Mouse (Mus musculus) left cerebral cortex, adult 8-10 months (tissue): ENCODE measurements around the gene Usp21. TPM values are rescaled to one million over a fixed set of nuclear protein-coding genes. Genes with fewer than 3 reads are reported as not detected.

ENCODE experiments used
- DNase-seq, 2 experiments: peaks; one replicate each; pipeline ENCODE4 v3.0.0; 2022; ENCODE audit warnings: low spot score in 2 of 2
- total RNA-seq, 4 experiments: library from RNA; stranded (reverse); gene quantifications; 2 replicates each; pipeline ENCODE4 v1.2.4; 2022

Gene Usp21
- total RNA-seq, 4 experiments from 2014 or later = 46.5 to 56.3 (median 50.5) TPM

GRCm38 (mm10) chr1:171285096-171285892 lies 2.5 kb downstream of the Usp21 start:
- DNase-seq = no peak

DNA sequence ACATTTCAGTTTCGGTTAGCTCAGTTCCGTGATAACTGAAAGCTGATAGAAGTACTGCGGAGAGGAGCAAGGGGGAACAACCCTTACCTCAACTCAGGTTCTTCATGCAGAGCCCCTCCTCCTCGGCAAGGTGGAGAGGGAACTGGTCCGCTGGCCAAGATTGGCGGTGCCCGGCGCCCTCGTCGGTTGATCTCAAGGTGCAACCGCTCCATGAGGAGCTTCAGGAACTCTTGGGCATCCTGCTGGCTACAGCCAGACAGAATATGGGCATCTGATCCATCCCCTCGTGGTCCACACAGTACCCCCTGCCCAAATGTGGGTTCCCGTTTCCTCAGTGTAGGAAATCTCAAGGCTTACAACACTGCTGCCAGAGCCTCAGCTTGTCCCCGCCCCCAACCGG lies 3.3 kb downstream of the Usp21 start:
- no peak for DNase-seq

- DNase-seq = peak in 1 of 2 experiments; percentile 18
Measured at GRCm38 (mm10) chr1:171283188-171284160, 4.3 kb downstream of the Usp21 start.

- DNase-seq = peak in 1 of 2 experiments; percentile 18
Measured at GRCm38 (mm10) chr1:171282086-171282805, 5.5 kb downstream of the Usp21 start.

DNA sequence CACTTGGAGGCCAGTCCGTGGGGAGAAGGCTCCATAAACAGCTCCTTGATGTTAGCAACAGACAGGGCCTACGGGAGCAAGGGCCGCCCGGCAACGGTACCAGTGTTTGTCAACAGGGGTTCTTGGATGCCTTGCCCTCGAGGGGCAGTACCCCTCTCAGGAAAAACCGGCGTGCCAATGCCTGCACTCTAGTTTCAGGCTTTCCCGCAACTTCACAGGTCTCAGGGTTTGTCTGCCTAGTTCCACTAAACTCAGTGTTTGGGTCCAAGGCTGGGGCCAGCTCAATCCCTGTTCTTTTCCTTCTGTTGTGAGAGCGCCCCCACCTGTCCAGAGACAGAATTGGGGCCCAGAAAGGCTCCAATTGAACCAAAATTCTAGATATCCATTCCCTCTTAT lies 6.3 kb downstream of the Usp21 start:
- DNase-seq = peak; percentile 43 to 74

DNA sequence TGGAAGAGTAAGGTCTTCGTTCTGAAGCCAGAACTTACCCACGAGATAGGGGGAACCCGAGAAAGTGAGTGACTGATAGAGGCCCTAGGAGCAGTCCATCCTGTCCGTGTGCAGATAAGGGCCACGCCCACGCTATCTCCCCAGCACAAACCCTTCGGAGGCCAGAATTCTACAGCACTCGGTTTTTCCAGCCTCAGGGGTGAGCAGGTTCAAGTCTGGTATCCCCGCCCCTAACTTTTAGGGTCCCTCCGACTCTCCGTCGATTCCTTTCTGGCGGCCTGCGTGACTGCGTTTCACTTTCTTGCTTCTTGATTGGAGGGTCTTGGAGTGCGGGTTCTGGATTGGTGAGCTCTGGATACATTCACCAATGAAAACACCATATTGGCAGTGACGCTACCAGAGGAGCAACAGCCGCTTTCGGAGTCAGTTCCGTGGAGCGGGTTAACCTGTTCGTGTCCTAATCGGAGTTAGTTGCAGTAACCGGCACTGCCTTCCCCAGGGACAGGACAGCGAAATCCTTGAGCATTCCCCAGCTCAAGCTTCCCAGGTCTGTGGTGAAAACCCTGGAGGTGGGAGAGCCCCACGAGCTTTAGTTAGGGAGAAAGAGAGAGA lies 6.8 kb downstream of the Usp21 start, which contains the start of gene Ppox:
Gene Ppox, minus strand, starts transcription at position 271 of the 612 bp plus-strand sequence.
- peak; percentile 75 to 95 for DNase-seq

DNA sequence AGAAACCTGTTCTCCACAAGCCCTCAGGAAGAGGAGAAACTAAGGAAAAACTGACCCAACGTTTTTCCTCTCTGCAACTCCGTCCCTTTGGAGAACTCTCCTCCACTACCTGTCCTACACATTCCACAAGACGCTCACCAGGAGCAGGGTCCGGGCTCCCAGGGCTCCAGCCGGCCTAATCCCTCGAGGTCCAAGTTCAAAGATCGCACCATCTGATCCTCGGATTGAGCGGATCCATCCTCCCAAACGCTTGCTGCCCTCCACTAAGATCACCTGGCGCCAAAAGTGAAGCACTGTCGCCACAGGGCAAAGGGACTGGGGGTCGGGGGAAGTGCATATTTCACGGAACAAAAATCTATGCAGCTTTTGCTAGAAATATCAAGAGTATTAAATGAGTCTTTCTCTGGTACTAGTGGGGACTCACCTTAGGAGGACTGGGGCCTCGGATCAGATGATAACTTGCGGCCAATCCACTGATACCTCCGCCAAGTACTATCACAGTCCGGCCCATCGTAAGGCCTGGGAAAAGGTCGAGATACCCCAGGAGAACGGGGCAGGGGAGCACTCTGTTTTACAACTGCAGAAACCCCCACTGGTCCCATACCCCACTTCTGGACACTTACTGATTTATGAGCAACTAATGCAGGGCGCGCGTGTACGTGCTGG lies 7.4 kb downstream of the Usp21 start:
- peak in 1 of 2 experiments; percentile 7 for DNase-seq

DNA sequence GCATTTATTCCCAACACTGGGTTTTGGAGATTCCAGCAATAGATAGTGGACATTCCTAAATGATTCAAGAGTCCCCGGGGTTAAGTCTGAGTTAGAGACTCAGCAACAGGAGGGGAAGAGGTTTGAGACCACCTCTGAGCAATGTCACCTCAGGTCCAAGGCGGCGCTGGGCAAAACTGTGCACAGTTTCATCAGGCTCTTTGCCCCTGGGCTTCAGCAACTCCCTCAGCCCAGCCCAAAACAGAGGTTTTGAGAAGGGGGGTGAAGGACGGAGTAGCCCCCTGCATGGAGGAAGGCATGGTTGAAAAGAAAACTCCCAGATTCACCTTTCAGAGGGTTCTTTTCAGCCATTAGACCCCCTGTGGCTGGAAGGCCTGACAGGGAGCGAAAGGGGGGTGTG lies 8.1 kb downstream of the Usp21 start:
- no peak for DNase-seq

DNA sequence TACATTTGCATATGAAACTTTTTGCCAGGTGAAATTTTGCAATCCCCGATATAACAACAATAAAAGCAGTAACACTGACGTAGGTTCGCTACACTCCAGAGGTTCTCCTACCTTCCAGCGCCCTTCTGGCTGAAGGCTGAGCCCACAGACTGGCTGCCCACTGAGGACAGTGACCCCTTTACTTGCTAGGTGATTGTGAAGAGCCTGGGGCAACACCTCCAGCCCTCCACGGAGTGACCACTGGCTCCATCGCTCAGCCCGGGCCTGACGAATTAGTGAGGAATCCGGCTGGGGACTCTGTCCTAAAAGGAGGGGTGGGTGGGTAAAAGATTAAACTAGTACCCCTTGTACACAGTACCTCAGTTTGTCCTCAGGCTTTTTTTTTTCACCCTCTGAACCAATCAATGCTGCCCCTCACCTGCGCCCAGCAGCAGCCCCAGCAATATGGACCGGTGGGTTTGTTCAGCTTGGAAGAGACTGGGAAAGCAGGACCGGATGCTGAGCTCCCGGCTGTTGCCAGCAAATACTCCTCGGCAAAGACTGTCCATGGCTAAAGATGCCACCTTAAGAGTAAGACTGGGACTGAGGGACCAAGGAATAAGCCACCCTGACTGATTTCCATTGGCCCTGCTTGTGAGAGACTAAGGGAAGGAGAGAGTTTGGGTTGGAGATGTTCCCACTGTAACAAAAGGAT lies 8.6 kb downstream of the Usp21 start:
- peak in 1 of 2 experiments; percentile 5 for DNase-seq

DNA sequence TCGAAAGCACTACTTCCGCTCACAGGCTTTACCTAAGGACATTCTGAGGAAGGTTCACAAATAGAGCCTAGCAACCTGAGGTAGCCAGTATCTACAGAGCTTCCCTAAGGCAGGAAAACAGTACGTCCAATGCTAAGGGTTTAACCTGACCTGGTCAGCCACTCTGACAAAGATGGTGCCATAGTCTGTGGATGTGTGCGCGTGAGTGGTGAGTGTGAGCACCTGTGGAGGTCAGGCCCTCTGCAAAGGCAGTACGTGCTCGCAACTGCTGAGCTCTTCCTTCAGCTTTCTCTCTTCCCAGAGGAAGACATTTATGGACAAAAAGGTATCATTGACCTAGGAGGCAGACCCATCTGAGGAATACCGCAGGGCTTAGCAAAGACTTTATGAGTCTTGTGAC lies 9.4 kb downstream of the Usp21 start:
- no peak for DNase-seq

DNA sequence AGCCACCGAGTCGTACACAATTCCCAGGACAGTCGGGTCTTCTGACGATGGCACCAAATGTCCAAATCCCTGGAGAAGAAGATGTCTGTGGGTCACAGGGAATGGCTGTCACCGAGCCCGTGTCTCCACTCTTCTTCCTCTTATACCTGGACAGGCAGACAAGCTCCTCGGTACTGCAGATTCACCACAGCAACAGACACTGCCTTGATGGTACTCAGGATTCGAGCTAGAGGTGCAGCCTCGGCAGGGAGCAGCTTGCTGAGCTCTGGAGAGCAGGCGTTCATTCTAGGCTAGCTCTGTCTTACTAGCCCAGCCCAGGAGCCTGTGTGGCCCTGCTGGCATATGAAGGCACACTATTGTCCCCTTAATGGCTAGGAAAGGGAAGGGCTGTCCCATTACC lies 10.1 kb downstream of the Usp21 start:
- no peak for DNase-seq

- no peak for DNase-seq
Measured at GRCm38 (mm10) chr1:171276110-171276748, 11.6 kb downstream of the Usp21 start.

DNA sequence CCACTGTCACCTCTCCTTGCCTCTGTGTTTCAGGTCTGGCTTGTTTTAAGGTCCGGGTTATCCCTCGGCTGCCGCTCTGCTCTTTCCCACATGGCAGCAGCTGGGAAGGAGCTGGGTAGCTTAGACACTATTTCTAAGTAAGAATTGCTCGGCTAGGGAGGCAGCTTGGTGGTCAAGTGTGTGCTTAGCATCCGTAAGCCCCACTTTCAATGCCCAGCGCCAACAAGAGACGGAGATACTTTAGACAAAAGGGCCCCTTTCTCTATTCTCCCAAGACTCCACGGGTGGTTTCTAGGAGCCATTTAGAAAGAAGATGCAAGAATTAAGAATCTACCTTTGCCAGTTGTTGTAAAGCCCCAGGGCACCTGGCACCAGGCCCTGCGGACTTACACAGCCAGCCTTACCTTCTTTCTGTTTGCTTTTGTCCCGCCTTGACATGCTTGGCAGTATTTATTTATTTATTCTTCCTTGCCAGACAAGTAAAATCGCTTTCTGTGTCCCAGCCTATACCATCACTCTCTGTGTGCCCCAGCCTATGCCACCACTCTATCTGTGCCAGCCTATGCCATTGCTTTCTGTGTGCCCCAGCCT lies 12.6 kb downstream of the Usp21 start:
- no peak for DNase-seq

- DNase-seq = no peak
Measured at GRCm38 (mm10) chr1:171274171-171274570, 13.6 kb downstream of the Usp21 start.

GRCm38 (mm10) chr1:171272086-171272485 lies 15.7 kb downstream of the Usp21 start:
- no peak for DNase-seq

GRCm38 (mm10) chr1:171271622-171272021 lies 16.2 kb downstream of the Usp21 start:
- DNase-seq = no peak

DNA sequence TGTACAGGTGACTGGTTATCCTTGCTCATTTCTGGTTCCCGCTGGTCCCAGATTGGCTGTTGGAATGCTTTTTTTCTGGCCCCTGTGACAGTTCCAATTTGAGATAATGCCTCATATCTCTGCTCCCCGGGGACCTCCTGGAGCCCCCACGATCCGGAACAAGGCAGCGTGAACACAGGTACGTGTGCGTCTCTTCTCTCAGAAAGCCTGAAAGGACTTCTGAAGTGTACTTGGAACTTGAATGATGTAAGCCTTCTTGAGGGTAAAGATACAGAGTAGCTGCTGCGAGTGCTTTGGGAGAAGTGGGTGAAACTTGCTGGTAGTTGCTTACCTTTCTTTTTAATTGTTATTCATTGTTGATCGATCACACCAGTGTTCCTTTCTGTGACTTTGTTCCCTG lies 16.6 kb downstream of the Usp21 start:
- DNase-seq = no peak

- DNase-seq = no peak
Measured at GRCm38 (mm10) chr1:171270573-171270900, 17.3 kb downstream of the Usp21 start.
